Mouse (Mus musculus) olfactory bulb, adult 2 months (tissue): ENCODE measurements around the gene Oxld1.

Source experiments
- CTCF ChIP-seq: fragments of 200-500 bp; IDR thresholded peaks from 2 replicates; pipeline ENCODE4 v1.5.1; 2012; ENCODE audit warnings: low read depth, mild to moderate bottlenecking, low read length, moderate library complexity; ENCODE audit not compliant: insufficient read depth
- POLR2A ChIP-seq: fragments of 200-500 bp; IDR thresholded peaks from 2 replicates; pipeline ENCODE4 v1.6.1; 2012; ENCODE audit warnings: mild to moderate bottlenecking, low read depth, low read length, moderate library complexity; ENCODE audit not compliant: insufficient read depth

- TF ChIP-seq CTCF (no peak), POLR2A (no peak)
Observed at GRCm38 (mm10) chr11:120426727-120427126, 31.1 kb downstream of the Oxld1 start.
